Mouse (Mus musculus): Measurements from ENCODE around the gene Hoxc8. TPM values are rescaled to one million over a fixed set of nuclear protein-coding genes. Genes with fewer than 3 reads are reported as not detected.

The Hoxc8 gene
- polyA plus RNA-seq, 1 experiment from 2014 or later: not detected

DNA sequence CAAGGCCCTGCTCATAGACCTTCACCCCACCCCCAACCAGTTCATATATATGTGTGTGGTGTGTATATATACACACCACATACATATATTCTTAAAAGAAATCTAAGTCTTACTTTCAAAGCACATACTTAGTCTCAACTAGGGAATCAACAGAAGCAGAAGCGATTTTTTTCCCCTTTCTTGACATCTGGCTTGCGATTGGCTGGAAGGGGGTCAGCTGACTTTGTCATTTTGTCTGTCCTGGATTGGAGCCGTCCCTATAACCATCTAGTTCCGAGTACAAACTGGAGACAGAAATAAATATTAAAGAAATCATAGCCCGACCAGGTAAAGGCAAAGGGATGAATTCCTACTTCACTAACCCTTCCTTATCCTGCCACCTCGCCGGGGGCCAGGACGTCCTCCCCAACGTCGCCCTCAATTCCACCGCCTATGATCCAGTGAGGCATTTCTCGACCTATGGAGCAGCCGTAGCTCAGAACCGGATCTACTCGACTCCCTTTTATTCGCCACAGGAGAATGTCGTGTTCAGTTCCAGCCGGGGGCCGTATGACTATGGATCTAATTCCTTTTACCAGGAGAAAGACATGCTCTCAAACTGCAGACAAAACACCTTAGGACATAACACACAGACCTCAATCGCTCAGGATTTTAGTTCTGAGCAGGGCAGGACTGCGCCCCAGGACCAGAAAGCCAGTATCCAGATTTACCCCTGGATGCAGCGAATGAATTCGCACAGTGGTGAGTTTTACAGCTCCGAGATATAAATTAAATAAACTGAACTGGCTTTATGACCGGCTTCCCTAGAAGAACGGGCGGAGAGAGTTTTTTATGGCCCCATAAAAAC is 19.1 kb downstream of the Hoxc8 start:
- no peaks in the 10 kb centered on the region for H3K9me3 ChIP-seq (ENCODE audit: control insufficient read depth, low read length)
- no peak overlapping the region for H3K4me2 ChIP-seq (ENCODE audit: low read length)
- no peak overlapping the region for H3K27ac ChIP-seq (replicated peaks; ENCODE audit: low read depth, low read length)
- no peak for DNase-seq
- 2% methylated on average over 27 of the region's 27 CpGs for WGBS
- no peak overlapping the region for H3K4me3 ChIP-seq (replicated peaks; ENCODE audit: low read depth, low read length)
- H3K36me3 ChIP-seq (ENCODE audit: control insufficient read depth, insufficient read depth, low read length): no peaks in the 10 kb centered on the region
- no peaks in the 10 kb centered on the region for H3K4me1 ChIP-seq (ENCODE audit: control insufficient read depth, insufficient read depth, low read length)
- ATAC-seq (ENCODE audit: low FRiP score, low TSS enrichment): no peak
- H3K27me3 ChIP-seq (ENCODE audit: control insufficient read depth, insufficient read depth, low read length): peaks cover 98% of the 10 kb centered on the region
- no peak overlapping the region for H3K9ac ChIP-seq (replicated peaks; ENCODE audit: low read length)

DNA sequence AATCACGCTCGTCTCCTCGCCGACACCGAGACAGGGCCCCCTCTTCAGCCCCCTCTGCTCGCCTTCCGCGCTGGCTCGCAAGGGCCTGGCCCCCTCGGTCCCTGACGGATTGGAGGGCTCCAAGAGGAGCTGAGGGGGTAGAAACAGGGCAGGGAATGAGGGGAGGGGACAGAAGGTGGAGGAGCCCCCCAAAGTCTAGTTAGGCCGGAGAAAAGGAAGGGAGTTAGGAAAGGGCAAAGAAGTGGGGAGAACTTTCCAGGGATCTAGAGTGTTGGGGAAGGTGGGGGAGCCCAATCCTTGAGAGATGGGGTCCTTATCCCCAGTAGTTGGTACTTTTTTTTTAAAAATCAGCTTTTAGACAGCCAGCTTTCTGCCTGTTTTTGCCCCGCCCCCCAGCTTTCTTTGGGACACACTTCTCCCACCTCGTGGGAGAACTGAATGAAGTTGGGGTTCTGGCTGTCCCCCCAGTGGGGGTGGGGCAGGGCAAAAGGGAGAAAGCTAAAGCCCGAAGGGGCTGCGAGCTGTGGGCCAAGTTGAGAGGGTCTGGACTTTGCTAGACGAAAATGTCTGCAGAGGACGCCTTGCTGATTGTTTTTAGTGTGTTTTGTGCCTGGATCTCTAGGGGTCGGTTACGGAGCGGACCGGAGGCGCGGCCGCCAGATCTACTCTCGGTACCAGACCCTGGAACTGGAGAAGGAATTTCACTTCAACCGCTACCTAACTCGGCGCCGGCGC is 19.9 kb downstream of the Hoxc8 start:
- H3K4me2 ChIP-seq (ENCODE audit: low read length): no peak overlapping the region
- no peaks in the 10 kb centered on the region for H3K4me1 ChIP-seq (ENCODE audit: control insufficient read depth, insufficient read depth, low read length)
- H3K36me3 ChIP-seq (ENCODE audit: control insufficient read depth, insufficient read depth, low read length): no peaks in the 10 kb centered on the region
- DNase-seq (no peak), ATAC-seq (ENCODE audit: low FRiP score, low TSS enrichment) (no peak)
- H3K9me3 ChIP-seq (ENCODE audit: control insufficient read depth, low read length): no peaks in the 10 kb centered on the region
- H3K27me3 ChIP-seq (ENCODE audit: control insufficient read depth, insufficient read depth, low read length): peaks cover 98% of the 10 kb centered on the region
- H3K27ac ChIP-seq (replicated peaks; ENCODE audit: low read depth, low read length): no peak overlapping the region
- H3K4me3 ChIP-seq (replicated peaks; ENCODE audit: low read depth, low read length): no peak overlapping the region
- H3K9ac ChIP-seq (replicated peaks; ENCODE audit: low read length): no peak overlapping the region
- 1% methylated on average over 31 of the region's 31 CpGs for whole genome bisulfite sequencing

DNA sequence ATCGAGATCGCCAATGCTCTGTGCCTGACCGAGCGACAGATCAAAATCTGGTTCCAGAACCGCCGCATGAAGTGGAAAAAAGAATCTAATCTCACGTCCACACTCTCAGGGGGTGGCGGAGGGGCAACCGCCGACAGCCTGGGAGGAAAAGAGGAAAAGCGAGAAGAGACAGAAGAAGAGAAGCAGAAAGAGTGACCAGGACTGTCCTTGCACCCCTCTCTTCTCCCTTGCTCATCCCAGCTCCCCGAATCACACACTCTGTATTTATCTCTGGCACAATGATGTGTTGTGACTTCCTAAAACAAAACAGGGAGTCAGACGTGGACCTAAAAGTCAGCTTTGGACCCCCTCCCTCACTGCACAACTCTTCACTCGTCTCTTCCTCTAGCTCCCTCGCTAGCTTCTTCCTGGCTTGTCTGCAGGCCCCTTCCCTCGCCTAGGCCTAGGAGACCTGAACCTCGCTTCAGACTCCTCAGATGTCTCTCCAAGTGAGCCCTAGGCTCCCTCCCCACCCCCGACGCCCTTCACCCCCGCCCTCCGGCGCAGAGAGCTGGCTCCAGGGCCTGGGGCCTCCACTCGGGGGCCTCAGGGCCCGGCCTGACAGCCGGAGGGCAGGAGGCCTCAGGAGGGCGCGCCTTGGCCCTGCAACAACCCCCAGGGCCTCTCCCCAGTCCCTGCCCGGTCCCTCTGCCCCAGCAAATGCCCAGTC is 20.6 kb downstream of the Hoxc8 start:
- H3K4me3 ChIP-seq (replicated peaks; ENCODE audit: low read depth, low read length): no peak overlapping the region
- no peak for ATAC-seq (ENCODE audit: low FRiP score, low TSS enrichment)
- DNase-seq: no peak
- WGBS: under 1% methylated on average over 28 of the region's 28 CpGs
- no peaks in the 10 kb centered on the region for H3K4me1 ChIP-seq (ENCODE audit: control insufficient read depth, insufficient read depth, low read length)
- no peaks in the 10 kb centered on the region for H3K36me3 ChIP-seq (ENCODE audit: control insufficient read depth, insufficient read depth, low read length)
- no peak overlapping the region for H3K27ac ChIP-seq (replicated peaks; ENCODE audit: low read depth, low read length)
- no peaks in the 10 kb centered on the region for H3K9me3 ChIP-seq (ENCODE audit: control insufficient read depth, low read length)
- no peak overlapping the region for H3K9ac ChIP-seq (replicated peaks; ENCODE audit: low read length)
- peaks cover 98% of the 10 kb centered on the region for H3K27me3 ChIP-seq (ENCODE audit: control insufficient read depth, insufficient read depth, low read length)
- H3K4me2 ChIP-seq (ENCODE audit: low read length): no peak overlapping the region

DNA sequence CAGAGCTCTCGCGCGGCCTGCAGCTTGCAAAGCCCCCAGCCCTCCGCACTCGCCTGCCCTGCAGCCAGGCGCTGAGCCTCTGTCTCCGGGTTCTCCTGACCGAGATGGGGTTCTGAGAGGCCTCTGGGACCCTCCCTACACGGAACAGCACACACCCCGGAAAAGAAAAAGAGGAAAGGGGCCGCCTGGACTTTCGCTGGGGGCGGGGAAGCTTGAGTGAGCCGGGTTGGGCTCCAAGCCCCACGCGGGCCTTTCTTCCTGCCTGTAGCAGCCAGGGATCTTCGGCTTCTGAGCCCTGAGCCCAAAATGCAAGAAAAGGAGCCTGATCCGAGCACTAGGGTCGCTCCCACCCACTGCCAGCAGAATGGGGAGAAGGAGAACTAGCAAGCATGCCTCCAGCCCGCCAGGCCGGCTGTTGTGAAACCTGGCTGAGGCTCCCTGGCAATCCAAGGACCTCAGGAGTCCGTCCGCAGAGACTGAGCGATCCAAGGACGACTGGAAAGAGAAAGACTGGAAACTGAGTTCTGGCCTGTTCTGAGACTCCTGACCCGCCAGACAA is 21.6 kb downstream of the Hoxc8 start:
- DNase-seq (no peak), ATAC-seq (ENCODE audit: low FRiP score, low TSS enrichment) (no peak)
- 1% methylated on average over 26 of the region's 26 CpGs for WGBS
- no peak overlapping the region for H3K27ac ChIP-seq (replicated peaks; ENCODE audit: low read depth, low read length)
- H3K4me1 ChIP-seq (ENCODE audit: control insufficient read depth, insufficient read depth, low read length): no peaks in the 10 kb centered on the region
- H3K4me2 ChIP-seq (ENCODE audit: low read length): no peak overlapping the region
- H3K36me3 ChIP-seq (ENCODE audit: control insufficient read depth, insufficient read depth, low read length): no peaks in the 10 kb centered on the region
- H3K9me3 ChIP-seq (ENCODE audit: control insufficient read depth, low read length): no peaks in the 10 kb centered on the region
- H3K4me3 ChIP-seq (replicated peaks; ENCODE audit: low read depth, low read length): no peak overlapping the region
- H3K9ac ChIP-seq (replicated peaks; ENCODE audit: low read length): no peak overlapping the region
- H3K27me3 ChIP-seq (ENCODE audit: control insufficient read depth, insufficient read depth, low read length): peaks cover 98% of the 10 kb centered on the region

DNA sequence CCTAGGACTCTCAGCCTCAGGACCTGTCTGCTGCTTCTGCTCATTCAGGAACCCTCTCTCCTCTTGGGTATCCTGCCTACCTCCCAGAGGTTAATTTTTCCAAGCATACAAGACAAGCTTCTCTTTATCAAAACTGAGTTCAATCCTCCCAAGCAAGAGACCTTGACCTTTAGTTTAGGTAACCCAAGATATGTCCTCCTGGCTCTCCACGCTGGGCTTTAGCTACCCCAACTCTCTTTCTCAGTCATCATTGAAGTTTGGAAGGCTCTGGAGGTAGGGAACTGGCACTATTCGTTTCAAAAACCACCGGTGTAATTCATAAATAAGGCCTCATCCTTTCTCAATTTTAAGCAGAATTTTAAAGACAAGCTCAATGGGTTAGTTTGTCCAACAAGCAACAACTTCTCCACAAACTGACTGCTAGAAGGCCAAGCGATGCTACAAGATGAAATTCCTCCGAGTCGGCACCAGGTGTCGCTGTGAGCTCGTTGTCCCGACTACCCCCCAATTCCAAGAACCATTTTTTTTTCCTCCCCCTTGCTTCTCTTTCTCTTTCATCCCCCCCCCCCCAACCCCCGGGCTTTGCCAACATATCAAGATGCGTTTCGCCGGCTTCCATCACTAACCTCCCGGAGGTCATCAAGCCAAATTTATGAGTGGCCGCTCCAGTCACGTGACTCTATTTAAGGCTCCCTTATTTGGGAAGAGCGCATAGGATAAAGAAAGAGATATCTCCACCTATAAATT is 23.0 kb downstream of the Hoxc8 start:
- H3K27ac ChIP-seq (replicated peaks; ENCODE audit: low read depth, low read length): no peak overlapping the region

DNA sequence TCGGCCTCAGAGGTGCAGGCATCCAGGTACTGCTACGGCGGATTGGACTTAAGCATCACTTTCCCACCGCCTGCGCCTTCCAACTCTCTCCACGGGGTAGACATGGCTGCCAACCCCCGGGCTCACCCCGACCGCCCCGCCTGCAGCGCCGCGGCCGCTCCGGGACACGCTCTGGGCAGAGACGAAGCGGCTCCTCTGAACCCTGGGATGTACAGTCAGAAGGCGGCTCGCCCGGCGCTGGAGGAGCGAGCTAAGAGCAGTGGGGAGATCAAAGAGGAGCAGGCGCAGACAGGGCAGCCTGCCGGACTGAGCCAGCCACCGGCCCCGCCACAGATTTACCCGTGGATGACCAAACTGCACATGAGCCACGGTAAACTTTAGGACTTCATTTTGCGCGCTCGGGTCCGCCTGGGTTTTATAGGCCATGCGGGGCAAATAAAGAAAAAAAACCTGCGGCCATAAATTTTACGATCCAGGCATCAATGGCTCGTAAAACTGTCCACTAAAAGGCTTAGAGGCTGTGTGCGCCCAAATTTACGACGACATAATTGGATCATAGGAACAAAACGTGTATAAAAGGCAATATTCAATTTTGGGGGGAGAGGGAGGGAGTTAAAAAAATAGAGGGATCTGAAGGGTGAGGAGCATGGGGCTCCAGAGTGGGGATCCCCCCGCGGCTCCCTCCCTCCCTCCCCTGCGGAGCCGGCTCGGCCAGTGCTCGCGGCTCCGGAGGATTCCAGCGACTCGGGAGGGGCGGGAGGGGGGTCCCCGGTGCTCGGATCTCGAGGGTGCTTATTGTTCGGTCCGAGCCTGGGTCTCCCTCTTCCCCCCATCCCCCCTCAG is 24.0 kb downstream of the Hoxc8 start:
- no peak overlapping the region for H3K27ac ChIP-seq (replicated peaks; ENCODE audit: low read depth, low read length)
- no peaks in the 10 kb centered on the region for H3K4me1 ChIP-seq (ENCODE audit: control insufficient read depth, insufficient read depth, low read length)
- peaks cover 98% of the 10 kb centered on the region for H3K27me3 ChIP-seq (ENCODE audit: control insufficient read depth, insufficient read depth, low read length)
- ATAC-seq (ENCODE audit: low FRiP score, low TSS enrichment): no peak
- no peak overlapping the region for H3K9ac ChIP-seq (replicated peaks; ENCODE audit: low read length)
- no peaks in the 10 kb centered on the region for H3K9me3 ChIP-seq (ENCODE audit: control insufficient read depth, low read length)
- H3K4me3 ChIP-seq (replicated peaks; ENCODE audit: low read depth, low read length): no peak overlapping the region
- under 1% methylated on average over 57 of the region's 57 CpGs for WGBS
- no peak for DNase-seq
- no peak overlapping the region for H3K4me2 ChIP-seq (ENCODE audit: low read length)
- no peaks in the 10 kb centered on the region for H3K36me3 ChIP-seq (ENCODE audit: control insufficient read depth, insufficient read depth, low read length)

More for the DNA sequence above, 23.0 kb downstream of the Hoxc8 start:
- no peak for ATAC-seq (ENCODE audit: low FRiP score, low TSS enrichment)
- H3K4me3 ChIP-seq (replicated peaks; ENCODE audit: low read depth, low read length): no peak overlapping the region
- no peaks in the 10 kb centered on the region for H3K9me3 ChIP-seq (ENCODE audit: control insufficient read depth, low read length)
- H3K36me3 ChIP-seq (ENCODE audit: control insufficient read depth, insufficient read depth, low read length): no peaks in the 10 kb centered on the region
- WGBS: 3% methylated on average over 17 of the region's 17 CpGs
- H3K4me2 ChIP-seq (ENCODE audit: low read length): no peak overlapping the region
- no peak overlapping the region for H3K9ac ChIP-seq (replicated peaks; ENCODE audit: low read length)
- no peaks in the 10 kb centered on the region for H3K4me1 ChIP-seq (ENCODE audit: control insufficient read depth, insufficient read depth, low read length)
- H3K27me3 ChIP-seq (ENCODE audit: control insufficient read depth, insufficient read depth, low read length): peaks cover 98% of the 10 kb centered on the region
- DNase-seq: peak; percentile 79

DNA sequence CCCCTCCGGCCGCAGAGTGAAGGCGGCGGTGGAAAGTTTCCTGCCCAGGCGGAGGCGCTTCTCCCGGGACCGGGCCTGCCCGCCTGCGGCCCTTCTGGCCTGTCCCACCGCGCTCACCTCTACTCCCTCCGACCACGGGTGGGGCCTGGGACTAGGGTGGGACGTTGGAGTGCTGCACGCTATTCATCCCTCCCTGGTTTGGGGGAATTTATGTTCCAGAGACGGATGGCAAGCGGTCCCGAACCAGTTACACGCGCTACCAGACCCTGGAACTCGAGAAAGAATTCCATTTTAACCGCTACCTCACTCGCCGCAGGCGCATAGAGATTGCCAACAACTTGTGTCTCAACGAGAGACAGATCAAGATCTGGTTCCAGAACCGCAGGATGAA is 24.6 kb downstream of the Hoxc8 start:
- no peak for ATAC-seq (ENCODE audit: low FRiP score, low TSS enrichment)
- Histone ChIP-seq H3K27me3 (ENCODE audit: control insufficient read depth, insufficient read depth, low read length) (peaks cover 98% of the 10 kb centered on the region), H3K4me2 (ENCODE audit: low read length) (no peak overlapping the region), H3K27ac (replicated peaks; ENCODE audit: low read depth, low read length) (no peak overlapping the region), H3K4me3 (replicated peaks; ENCODE audit: low read depth, low read length) (no peak overlapping the region), H3K4me1 (ENCODE audit: control insufficient read depth, insufficient read depth, low read length) (no peaks in the 10 kb centered on the region), H3K9ac (replicated peaks; ENCODE audit: low read length) (no peak overlapping the region), H3K36me3 (ENCODE audit: control insufficient read depth, insufficient read depth, low read length) (no peaks in the 10 kb centered on the region), H3K9me3 (ENCODE audit: control insufficient read depth, low read length) (no peaks in the 10 kb centered on the region)
- under 1% methylated on average over 28 of the region's 28 CpGs for WGBS
- no peak for DNase-seq

Data from midbrain, embryonic 14.5 days (tissue).